Mouse (Mus musculus) heart, postnatal 0 days (tissue): ENCODE results near the gene Ube2t.

ENCODE experiments used
- CTCF ChIP-seq: IDR thresholded peaks from 2 replicates; pipeline ENCODE4 v1.5.1; 2016; ENCODE audit warnings: antibody characterized with exemption, control low read depth, low read depth
- EP300 ChIP-seq: IDR thresholded peaks from 2 replicates; pipeline ENCODE4 v1.6.1; 2016; ENCODE audit warnings: antibody characterized with exemption, low read depth

DNA sequence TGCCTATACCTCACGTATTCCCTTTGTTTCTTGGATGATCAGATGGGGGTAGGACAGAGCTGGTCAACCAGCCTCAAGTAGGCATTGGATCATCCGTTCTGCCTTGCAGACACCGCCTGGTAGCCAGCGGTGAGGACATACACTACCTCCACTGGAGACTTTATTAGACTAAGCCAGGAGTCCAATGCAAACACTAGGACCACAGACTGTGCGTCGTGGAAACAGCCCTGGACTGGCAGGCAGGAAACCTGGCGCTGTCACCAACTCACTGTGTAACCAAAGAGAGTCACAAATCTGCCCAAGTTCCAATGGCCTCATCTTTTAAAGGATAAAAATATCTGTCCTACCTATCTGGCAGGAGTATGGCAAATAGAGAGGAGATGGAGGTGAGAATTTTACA, 34.1 kb downstream of the Ube2t start:
- no peak for TF ChIP-seq CTCF
- no peak for TF ChIP-seq EP300
